Mouse (Mus musculus): ENCODE results near the gene C2.

C2 gene

GRCm38 (mm10) chr17:34879336-34879879 is 18.7 kb downstream of the C2 start, which contains the start of gene Zbtb12:
Gene Zbtb12, plus strand, starts transcription at chr17:34879483.
- no peak for DNase-seq (ENCODE audit: low spot score)

GRCm38 (mm10) chr17:34874321-34874720 is 23.7 kb downstream of the C2 start:
- no peak for DNase-seq (ENCODE audit: low spot score)

- no peak for DNase-seq (ENCODE audit: low spot score)
These were observed 32.1 kb downstream of the C2 start for GRCm38 (mm10) chr17:34865981-34866380.

GRCm38 (mm10) chr17:34862416-34863081 is 35.5 kb downstream of the C2 start, which contains the start of gene Cfb:
Gene Cfb, minus strand, starts transcription at chr17:34862518.
- DNase-seq (ENCODE audit: low spot score) = no peak

GRCm38 (mm10) chr17:34861704-34862415 is 36.2 kb downstream of the C2 start:
- no peak for DNase-seq (ENCODE audit: low spot score)

GRCm38 (mm10) chr17:34860514-34860913 is 37.6 kb downstream of the C2 start:
- DNase-seq (ENCODE audit: low spot score) = no peak

- DNase-seq (ENCODE audit: low spot score) = no peak
These were observed 39.4 kb downstream of the C2 start for GRCm38 (mm10) chr17:34858670-34859069.

- peak; percentile 76 for DNase-seq (ENCODE audit: low spot score)
These were observed 42.2 kb downstream of the C2 start for GRCm38 (mm10) chr17:34855825-34856224.

- DNase-seq (ENCODE audit: low spot score) = no peak
These were observed 43.3 kb downstream of the C2 start for GRCm38 (mm10) chr17:34854761-34855160.

GRCm38 (mm10) chr17:34853511-34853910 is 44.6 kb downstream of the C2 start:
- no peak for DNase-seq (ENCODE audit: low spot score)

GRCm38 (mm10) chr17:34850517-34851125 is 47.4 kb downstream of the C2 start:
- DNase-seq (ENCODE audit: low spot score) = no peak

GRCm38 (mm10) chr17:34849722-34850516 is 48.1 kb downstream of the C2 start, which contains the start of the genes Skiv2l and Nelfe:
Gene Skiv2l, minus strand, starts transcription at chr17:34850210.
Gene Nelfe, plus strand, starts transcription at chr17:34850391.
- peak; percentile 99 for DNase-seq (ENCODE audit: low spot score)

GRCm38 (mm10) chr17:34847615-34848014 is 50.5 kb downstream of the C2 start:
- no peak for DNase-seq (ENCODE audit: low spot score)

GRCm38 (mm10) chr17:34847192-34847591 is 50.9 kb downstream of the C2 start:
- no peak for DNase-seq (ENCODE audit: low spot score)

- DNase-seq (ENCODE audit: low spot score) = no peak
These were observed 53.2 kb downstream of the C2 start for GRCm38 (mm10) chr17:34844884-34845283.

- DNase-seq (ENCODE audit: low spot score) = no peak
These were observed 57.2 kb downstream of the C2 start for GRCm38 (mm10) chr17:34840736-34841307.

GRCm38 (mm10) chr17:34838785-34839184 is 59.3 kb downstream of the C2 start:
- no peak for DNase-seq (ENCODE audit: low spot score)

- DNase-seq (ENCODE audit: low spot score) = no peak
These were observed 60.4 kb downstream of the C2 start for GRCm38 (mm10) chr17:34837464-34838324.

GRCm38 (mm10) chr17:34836856-34837221 is 61.2 kb downstream of the C2 start, which contains the start of the genes Stk19 and Dxo:
Gene Stk19, minus strand, starts transcription at chr17:34836945.
Gene Dxo, plus strand, starts transcription at chr17:34837019.
- DNase-seq (ENCODE audit: low spot score) = peak; percentile 97

GRCm38 (mm10) chr17:34836155-34836855 is 61.8 kb downstream of the C2 start:
- no peak for DNase-seq (ENCODE audit: low spot score)

All from testis, postnatal 10 days (tissue).